Mouse (Mus musculus) mouse trophoblast stem cell (cell line): ENCODE measurements at regions not wholly inside any gene's neighbourhood (a gene's known extent, or its start where the extent isn't known, plus 50 kb on each side); places are given as distances from the start of the nearest gene placed in this dataset.

Experiments used
- in situ Hi-C, 2 experiments: fragments of 300-500 bp; cut with MseI, MboI; formaldehyde crosslinking; loops; 2 replicates in 1 of 2; 3 replicates in 1 of 2; pipeline ENCODE4 v1.15.1; 2025

DNA sequence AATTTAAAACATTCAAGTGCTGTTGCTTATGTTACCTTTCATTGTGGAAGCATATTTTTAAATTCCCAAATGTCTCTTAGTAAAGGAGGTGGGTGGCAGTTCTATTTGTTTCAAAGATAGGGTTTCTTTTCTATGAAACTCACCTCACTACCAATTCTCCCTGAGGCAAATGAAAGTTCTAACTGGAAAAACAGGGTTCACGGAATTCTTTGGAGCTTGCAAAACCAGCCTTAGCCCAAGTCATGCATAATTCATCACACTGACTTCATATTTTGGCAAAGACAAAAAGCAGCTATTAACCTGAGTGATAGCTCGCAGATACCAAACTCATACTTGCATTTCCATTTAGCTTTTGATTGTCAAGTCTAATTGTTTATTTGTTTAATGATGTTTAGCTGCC, 73.8 kb downstream of the Dio2 start:
- in situ Hi-C loops = no loop called here

DNA sequence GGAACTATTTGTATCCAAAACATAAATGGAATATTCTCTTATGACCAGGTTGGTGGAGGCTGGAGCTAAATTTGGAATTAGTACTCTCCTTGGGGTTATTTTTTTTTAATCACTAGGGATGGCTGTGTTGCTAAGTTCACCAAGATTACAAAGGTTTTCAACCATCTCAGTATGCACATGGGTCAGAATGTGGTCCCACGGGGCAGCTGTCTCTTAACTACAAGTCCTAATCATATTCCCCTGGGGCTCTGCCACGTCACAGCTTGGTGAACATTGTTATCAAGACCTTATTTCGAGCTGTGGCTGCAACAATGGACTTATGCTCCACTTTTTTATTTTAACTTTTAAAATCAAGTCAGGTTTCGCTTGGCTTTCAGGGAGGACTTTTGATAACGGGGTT, 92.8 kb downstream of the Dio2 start:
- in situ Hi-C loops = no loop called here

DNA sequence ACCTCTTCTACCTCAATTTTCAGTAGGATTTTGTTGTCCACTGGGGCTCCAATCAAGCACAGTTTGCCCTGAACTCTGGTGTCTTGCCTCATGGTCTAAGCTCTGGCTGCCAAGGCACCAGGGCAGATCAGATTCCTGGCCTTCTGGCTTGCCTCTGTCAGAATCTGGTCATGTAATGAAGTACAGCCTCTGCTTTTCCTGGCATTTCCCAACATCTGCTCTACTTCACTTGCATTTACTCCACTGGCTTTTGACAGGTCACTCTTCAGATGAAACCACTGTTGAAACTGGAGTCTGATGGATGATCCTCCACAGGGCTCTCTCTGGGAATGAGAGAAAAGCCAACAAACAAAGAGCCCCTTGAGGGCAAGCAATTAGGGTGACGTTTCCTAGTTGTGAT, 94.3 kb downstream of the Dio2 start:
- in situ Hi-C loops = no loop called here

DNA sequence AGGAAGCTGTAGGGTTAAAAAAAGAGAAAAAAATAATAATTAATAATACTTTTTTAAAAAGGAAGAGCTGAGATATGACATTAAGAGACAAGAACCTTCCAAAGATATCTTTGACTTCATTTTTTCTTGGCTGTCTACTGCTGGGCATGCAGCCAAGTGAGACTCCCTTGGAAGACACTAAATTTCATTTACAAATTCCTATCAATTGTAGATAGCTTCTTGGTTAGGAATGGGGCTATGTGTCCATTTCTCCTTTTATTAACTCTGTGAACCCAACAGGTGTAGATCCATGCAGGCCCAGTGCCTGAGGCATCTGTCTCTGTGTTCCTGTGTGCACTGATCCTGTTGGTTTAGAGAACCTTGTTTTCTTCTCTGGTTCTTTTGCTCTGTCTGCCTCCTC, 113.4 kb downstream of the Dio2 start:
- in situ Hi-C loops = no loop called here

DNA sequence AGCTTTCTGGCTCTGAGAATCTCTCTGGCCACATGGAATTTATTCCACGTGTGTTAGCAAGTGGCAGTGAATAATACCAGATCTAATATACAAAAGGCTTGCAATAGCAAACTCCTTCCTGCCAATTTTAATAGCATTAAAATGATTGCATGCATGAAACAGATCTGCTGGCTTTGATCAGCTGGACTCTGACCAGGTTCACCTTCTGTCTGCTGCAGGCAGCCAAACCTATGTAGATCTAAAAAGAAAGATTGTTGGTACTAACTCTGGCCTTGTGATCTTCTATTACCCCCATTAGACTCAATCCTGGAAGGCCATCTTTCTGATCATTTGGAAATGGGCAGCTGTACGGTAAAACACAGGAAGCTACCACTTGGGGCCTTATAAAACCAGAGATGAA, 114.8 kb downstream of the Dio2 start:
- in situ Hi-C loops = no loop called here

DNA sequence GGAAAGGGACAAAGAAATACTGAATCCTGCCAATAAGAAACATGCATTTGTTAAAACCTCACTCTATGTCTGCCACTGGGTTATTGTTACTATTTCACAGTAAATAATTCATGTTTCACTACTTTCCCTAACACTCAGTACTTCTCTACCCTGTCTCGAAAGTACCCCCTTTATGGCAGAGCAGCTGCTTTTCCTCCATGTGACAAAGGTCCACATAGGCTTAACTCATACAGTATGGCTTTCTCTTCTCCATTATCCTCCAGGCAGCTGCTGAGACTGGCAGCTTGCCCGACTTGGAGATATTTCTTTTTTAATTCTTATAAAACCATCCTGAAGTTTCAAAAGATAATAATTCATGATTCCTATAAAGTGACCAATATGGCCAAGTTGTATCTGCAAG, 129.4 kb downstream of the Dio2 start:
- in situ Hi-C loops = no loop called here

DNA sequence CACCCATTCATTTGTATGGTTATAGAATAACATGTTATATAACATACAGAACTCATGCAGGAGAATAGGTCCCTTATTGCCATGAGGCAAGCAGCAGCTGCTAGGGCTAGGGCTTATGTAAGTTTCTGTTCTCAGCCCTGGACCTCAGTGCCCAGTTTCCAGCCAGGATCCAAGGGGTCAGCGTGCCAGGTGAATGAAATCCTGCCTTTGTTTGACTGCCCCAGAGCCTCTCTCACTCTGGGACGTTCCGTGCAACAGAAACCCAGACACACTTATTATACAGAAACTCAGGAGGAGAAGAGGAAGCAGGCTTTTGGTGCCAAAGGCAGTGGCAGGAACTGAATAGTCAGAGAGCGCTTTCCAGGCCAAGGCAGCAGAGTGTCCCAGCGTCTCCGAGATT, 130.3 kb downstream of the Dio2 start:
- in situ Hi-C loops = no loop called here

DNA sequence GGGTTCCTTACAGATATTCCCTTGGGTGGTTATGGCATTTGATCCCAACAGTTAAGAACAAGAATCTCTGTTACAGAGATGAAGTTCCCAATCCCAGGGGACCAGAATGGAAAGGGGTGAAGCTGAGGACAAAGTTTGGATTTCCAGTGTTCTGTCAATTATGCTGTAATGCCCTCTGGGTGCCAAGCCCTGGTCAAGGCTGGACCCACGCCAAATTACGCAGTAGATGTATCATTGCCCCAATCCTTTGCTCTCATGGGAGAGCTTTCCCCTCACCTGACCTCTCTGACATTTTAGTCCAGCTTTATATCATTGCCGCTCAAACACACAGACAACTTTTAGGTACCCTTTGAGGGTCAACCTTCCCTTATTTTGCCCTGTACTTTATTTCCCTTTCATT, 158.2 kb downstream of the Dio2 start:
- in situ Hi-C loops = no loop called here

DNA sequence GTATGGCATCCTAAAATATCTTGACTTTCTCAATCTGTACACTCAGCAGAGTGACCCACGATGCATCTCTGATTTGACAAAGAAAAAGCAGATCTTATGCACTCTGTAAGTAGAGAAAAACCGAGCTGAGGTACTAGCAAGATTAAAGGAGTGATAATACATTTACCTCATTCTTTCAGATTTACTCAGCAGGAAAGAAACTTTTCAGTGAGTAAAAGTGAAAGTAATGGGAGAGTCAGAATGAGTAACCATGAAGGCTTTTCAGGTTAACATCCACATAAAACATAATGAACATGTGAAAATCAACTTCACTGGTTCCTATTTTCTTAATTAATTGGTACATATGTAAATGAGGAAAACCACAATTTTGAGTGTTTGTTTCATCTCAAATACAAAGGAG, 162.1 kb downstream of the Dio2 start:
- in situ Hi-C loops = no loop called here

DNA sequence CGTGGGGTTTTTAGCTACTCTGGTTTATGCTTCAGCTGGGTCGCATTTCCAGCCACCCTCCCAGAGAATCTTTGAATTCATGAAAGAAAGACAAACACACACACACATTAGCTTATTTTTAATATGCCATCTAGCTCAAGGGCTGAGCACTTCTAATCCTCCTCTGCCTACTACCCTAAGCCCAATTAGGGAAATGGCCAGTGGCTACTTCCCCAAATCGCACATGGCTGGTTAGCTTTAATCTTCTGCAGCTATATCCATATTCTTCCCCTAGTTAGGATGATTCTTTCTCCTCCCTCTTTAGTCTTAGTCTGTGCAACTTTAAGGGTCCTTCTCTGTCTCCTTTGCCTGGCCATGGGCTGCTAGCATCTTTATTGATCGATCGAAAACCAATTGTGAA, 166.3 kb downstream of the Dio2 start:
- in situ Hi-C loops = loop anchor here in 1 of 2 experiments (25.0 kb wide), 1 partner anchor 740 kb away; no protein-coding TSS in a partner anchor

DNA sequence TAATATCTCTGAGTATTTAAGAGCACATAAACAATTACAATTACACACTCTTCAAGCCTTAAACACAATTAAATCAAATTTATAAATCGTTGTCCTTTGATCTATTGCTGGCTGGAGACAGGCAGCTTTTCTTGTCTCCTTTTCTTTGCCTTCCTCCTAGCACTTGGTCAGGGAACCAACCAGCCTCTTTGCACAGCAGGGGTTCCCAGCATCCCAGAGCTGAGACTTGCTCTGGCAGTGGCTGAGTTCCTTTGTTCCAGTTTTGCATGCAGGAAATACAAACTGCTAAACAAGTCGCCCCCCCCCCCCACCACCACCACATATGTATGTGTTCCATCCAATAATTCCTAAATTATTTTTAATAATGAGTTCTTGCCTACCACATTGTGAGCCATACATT, 166.7 kb downstream of the Dio2 start:
- in situ Hi-C loops = loop anchor here in 1 of 2 experiments (25.0 kb wide), 1 partner anchor 741 kb away; no protein-coding TSS in a partner anchor

DNA sequence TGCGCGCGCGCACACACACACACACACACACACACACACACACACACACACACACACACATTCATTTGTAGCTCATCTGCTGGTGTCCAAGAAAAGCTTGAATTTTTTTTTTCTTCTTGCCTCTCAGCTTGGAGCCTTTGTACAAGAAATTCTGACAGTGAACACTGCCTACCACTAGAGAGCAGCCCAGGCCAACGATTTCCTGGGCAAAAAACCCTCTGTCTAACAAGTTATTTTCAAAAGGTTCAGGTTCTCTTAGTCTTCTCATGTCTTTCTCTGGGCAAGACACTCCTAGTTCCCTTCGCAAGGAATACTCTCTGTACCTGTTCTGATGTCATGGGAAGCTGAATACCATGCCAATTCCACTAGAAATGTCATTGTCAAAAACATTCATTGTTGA, 171.9 kb downstream of the Dio2 start:
- in situ Hi-C loops = loop anchor here in 1 of 2 experiments (25.0 kb wide), 1 partner anchor 746 kb away; no protein-coding TSS in a partner anchor

DNA sequence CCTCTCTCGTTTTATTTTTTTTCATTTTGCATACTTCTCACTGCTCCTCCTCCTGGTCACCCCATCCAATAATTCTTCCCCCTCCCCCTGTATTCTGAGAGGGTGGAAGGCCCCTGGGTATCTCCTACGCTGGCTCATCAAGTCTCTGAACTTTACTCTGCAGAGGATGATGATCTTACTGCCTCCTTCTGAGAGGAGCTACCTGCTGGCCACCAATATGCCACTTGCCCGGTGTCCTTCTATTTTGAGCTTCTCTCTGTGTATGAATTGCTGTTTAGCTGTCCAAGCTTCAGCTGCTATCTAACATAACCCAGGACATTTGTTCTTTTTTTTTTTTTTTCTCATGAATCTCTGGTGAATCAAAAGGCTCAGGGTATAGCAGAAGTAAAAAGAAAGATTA, 173.2 kb downstream of the Dio2 start:
- in situ Hi-C loops = loop anchor here in 1 of 2 experiments (25.0 kb wide), 1 partner anchor 747 kb away; no protein-coding TSS in a partner anchor

DNA sequence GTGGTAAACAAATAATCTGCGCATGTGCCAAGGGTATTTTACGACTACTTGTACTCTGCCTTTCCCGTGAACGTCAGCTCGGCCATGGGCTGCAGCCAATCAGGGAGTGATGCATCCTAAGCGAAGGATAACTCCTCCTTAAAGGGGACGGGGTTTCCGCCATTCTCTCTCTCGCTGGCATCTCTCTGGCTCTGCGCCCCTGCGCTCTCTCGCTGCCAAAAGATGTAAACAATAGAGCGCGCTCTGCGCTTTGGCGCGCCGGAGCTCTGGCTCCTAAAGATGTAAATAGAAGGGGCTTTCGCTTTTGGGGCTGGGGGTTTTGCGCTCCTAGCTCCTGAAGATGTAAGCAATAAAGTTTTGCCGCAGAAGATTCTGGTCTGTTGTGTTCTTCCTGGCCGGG, 173.6 kb downstream of the Dio2 start:
- in situ Hi-C loops = loop anchor here in 1 of 2 experiments (25.0 kb wide), 1 partner anchor 748 kb away; no protein-coding TSS in a partner anchor

DNA sequence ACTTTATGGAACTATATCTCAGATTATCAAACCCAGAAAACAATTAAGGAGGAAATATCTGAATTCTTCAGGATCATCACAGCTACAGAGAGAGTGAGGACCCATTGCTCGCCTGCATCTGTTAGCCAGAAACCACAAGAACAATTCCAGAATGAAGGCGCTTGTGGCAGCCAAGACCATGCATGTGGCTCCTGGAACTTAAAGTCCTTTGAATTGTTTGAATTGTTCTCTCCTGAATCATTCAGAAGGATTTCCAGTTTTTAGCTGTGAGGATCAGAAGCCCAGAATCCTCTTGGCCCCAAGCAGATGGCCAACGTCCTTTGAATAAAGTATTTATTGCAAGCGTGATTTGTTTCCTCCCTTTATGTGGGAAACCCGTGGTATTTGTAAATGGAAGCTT, 195.9 kb downstream of the Dio2 start:
- in situ Hi-C loops = no loop called here
